Mouse (Mus musculus) ES-E14 (cell line): ENCODE results near the gene Ap5z1.

Experiments used
- CHD2 ChIP-seq: IDR thresholded peaks from 2 replicates; pipeline ENCODE4 v1.6.1; 2014; ENCODE audit warnings: mild to moderate bottlenecking, low read depth, low read length, inconsistent platforms
- HCFC1 ChIP-seq: IDR thresholded peaks from 2 replicates; pipeline ENCODE4 v1.6.1; 2012; ENCODE audit warnings: low read length, inconsistent platforms, borderline replicate concordance; ENCODE audit not compliant: insufficient read depth
- MAFK ChIP-seq: IDR thresholded peaks from 2 replicates; pipeline ENCODE4 v1.6.1; 2014; ENCODE audit warnings: mild to moderate bottlenecking, low read depth, low read length, inconsistent platforms; ENCODE audit not compliant: insufficient read depth
- ZC3H11A ChIP-seq: IDR thresholded peaks from 2 replicates; pipeline ENCODE4 v1.6.1; 2012; ENCODE audit warnings: low read depth, mild to moderate bottlenecking, inconsistent platforms, low read length, borderline replicate concordance
- ZNF384 ChIP-seq: IDR thresholded peaks from 2 replicates; pipeline ENCODE4 v1.6.1; 2012; ENCODE audit warnings: low read depth, low read length, inconsistent platforms

DNA sequence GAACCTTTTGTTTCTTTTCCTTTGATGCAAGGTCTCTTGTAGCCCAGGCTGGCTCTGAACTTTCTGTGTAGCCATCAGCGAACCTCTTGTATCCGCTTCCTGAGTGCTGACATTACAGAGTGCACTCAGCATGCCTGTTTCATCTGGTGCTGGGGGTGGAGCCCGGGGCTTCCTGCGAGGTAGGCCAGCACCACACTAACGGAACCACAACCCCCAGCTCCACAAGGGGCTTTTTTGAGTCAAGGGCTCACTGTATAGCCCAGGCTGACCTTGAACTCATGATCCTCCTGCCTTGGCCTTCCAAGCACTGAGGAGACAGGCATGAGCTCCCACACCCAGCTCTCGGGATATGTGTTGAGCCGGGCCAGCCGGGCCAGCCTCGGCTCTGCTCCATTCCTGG is 12.9 kb upstream of the Ap5z1 start:
- TF ChIP-seq CHD2 (no peak), ZC3H11A (no peak), ZNF384 (no peak), MAFK (no peak), HCFC1 (no peak)
